Mouse (Mus musculus): Measurements from ENCODE around the gene Ptprg. TPM values are rescaled to one million over a fixed set of nuclear protein-coding genes. Genes with fewer than 3 reads are reported as not detected.

Ptprg gene
- total and polyA plus RNA-seq, 3 experiments, result not detected

DNA sequence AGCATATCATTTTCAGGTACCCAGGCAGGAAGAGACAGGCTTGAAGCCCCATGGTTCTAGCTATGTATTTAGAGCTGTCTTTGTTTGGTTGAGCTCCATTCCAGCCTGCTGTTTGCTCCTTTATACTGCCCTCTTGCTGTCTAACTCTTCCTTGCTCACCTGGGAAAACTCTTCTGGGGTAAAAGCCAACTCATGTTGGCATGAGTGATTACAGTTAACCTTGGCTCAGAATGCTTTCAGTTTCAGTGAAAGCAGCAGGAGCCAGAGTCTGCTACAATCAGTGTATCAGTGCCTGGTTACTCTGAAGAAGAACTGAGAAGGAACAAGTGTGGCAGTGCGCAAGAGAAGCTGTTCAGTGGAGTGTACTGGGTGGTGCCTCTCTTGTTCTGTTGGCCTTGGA lies 89.6 kb downstream of the Ptprg start:
- Histone ChIP-seq H3K4me1 (ENCODE audit: control insufficient read depth in 1 of 2, insufficient read depth in 2 of 2, low read length in 2 of 2) (no peaks in the 10 kb centered on the region), H3K4me3 (ENCODE audit: control insufficient read depth in 1 of 2, insufficient read depth in 1 of 2, low read depth in 2 of 2, low read length in 2 of 2) (no peak overlapping the region), H3K9me3 (replicated peaks; ENCODE audit: insufficient read depth, low read length) (no peaks in the 10 kb centered on the region), H3K36me3 (ENCODE audit: control insufficient read depth in 1 of 2, insufficient read depth in 2 of 2, low read length in 2 of 2) (no peaks in the 10 kb centered on the region), H3K27ac (ENCODE audit: control insufficient read depth, low read depth, low read length) (no peak overlapping the region), H3K27me3 (ENCODE audit: control insufficient read depth in 1 of 2, insufficient read depth in 2 of 2, low read length in 2 of 2) (no peaks in the 10 kb centered on the region; a peak in 1 of 4 replicates), H3K9ac (ENCODE audit: control insufficient read depth, low read depth, low read length, poor library complexity, severe bottlenecking) (no peak overlapping the region), H3K79me2 (ENCODE audit: control insufficient read depth, insufficient read depth, low read length, poor library complexity) (no peaks in the 10 kb centered on the region)
- no peak for DNase-seq (ENCODE audit: low read depth, low spot score)
- TF ChIP-seq HCFC1 (IDR thresholded peaks at IDR 0.05; ENCODE audit: low read depth, low read length), result no peak

DNA sequence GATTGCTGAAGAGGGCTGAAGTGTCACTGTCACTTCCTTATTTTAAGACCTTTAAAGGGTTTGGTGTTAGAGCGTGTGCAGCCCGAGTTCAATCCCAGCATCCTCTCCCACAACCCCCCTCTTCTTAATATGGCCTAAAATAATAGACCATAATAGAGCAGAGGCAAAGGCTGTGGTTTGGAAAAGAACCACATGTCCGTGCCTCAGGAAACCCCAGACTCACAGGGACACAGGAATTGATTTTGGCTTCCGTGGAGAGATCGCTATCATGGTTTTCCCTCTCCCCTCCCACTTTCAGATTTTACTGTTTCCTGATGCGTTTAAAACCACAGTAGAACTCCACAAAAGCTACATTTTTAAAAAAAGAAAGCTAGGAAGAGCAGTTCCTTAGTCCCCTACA lies 104.0 kb downstream of the Ptprg start:
- no peaks in the 10 kb centered on the region for H3K4me1 ChIP-seq (ENCODE audit: control insufficient read depth in 1 of 2, insufficient read depth in 2 of 2, low read length in 2 of 2)
- H3K4me3 ChIP-seq (ENCODE audit: control insufficient read depth in 1 of 2, insufficient read depth in 1 of 2, low read depth in 2 of 2, low read length in 2 of 2), result no peak overlapping the region
- no peaks in the 10 kb centered on the region for H3K9me3 ChIP-seq (replicated peaks; ENCODE audit: insufficient read depth, low read length)
- no peak for DNase-seq (ENCODE audit: low read depth, low spot score)
- H3K27me3 ChIP-seq (ENCODE audit: control insufficient read depth in 1 of 2, insufficient read depth in 2 of 2, low read length in 2 of 2), result no peaks in the 10 kb centered on the region
- no peak overlapping the region for H3K9ac ChIP-seq (ENCODE audit: control insufficient read depth, low read depth, low read length, poor library complexity, severe bottlenecking)
- TF ChIP-seq POLR2AphosphoS2 (IDR thresholded peaks at IDR 0.05; ENCODE audit: low read length), result no peak
- TF ChIP-seq MAFK (IDR thresholded peaks at IDR 0.05; ENCODE audit: borderline replicate concordance, low read depth, low read length), result no peak
- no peak for TF ChIP-seq BHLHE40 (IDR thresholded peaks at IDR 0.05; ENCODE audit: borderline replicate concordance, low read depth, low read length)
- TF ChIP-seq CTCF (IDR thresholded peaks at IDR 0.05 in 2 of 3, conservative IDR thresholded peaks at IDR 0.05 in 1 of 3; ENCODE audit: control insufficient read depth in 1 of 3, insufficient read depth in 1 of 3, low read depth in 2 of 3, low read length in 3 of 3, poor library complexity in 1 of 3, severe bottlenecking in 1 of 3), result no peak
- TF ChIP-seq RAD21 (IDR thresholded peaks at IDR 0.05; ENCODE audit: low read depth, low read length), result no peak
- TF ChIP-seq ZC3H11A (IDR thresholded peaks at IDR 0.05; ENCODE audit: low read depth, low read length), result no peak
- TF ChIP-seq POLR2A (IDR thresholded peaks at IDR 0.05; ENCODE audit: control insufficient read depth in 1 of 2, insufficient read depth in 1 of 2, low read depth in 1 of 2, low read length in 2 of 2, poor library complexity in 1 of 2), result no peak
- no peak for TF ChIP-seq ZNF384 (IDR thresholded peaks at IDR 0.05; ENCODE audit: low read depth, low read length)
- TF ChIP-seq USF1 (IDR thresholded peaks at IDR 0.05; ENCODE audit: low read depth, low read length), result no peak
- TF ChIP-seq ELF1 (IDR thresholded peaks at IDR 0.05; ENCODE audit: low read depth, low read length), result no peak
- TF ChIP-seq HCFC1 (IDR thresholded peaks at IDR 0.05; ENCODE audit: low read depth, low read length), result no peak
- TF ChIP-seq TAL1 (IDR thresholded peaks at IDR 0.05; ENCODE audit: low read length), result no peak
- H3K79me2 ChIP-seq (ENCODE audit: control insufficient read depth, insufficient read depth, low read length, poor library complexity), result no peaks in the 10 kb centered on the region
- H3K27ac ChIP-seq (ENCODE audit: control insufficient read depth, low read depth, low read length), result no peak overlapping the region
- H3K36me3 ChIP-seq (ENCODE audit: control insufficient read depth in 1 of 2, insufficient read depth in 2 of 2, low read length in 2 of 2), result no peaks in the 10 kb centered on the region

GRCm38 (mm10) chr14:11663661-11664215 lies 110.4 kb downstream of the Ptprg start:
- no peak for DNase-seq (ENCODE audit: low read depth, low spot score)
- Histone ChIP-seq H3K79me2 (ENCODE audit: control insufficient read depth, insufficient read depth, low read length, poor library complexity) (no peaks in the 10 kb centered on the region), H3K36me3 (ENCODE audit: control insufficient read depth in 1 of 2, insufficient read depth in 2 of 2, low read length in 2 of 2) (no peaks in the 10 kb centered on the region), H3K9me3 (replicated peaks; ENCODE audit: insufficient read depth, low read length) (no peaks in the 10 kb centered on the region), H3K27me3 (ENCODE audit: control insufficient read depth in 1 of 2, insufficient read depth in 2 of 2, low read length in 2 of 2) (no peaks in the 10 kb centered on the region), H3K27ac (ENCODE audit: control insufficient read depth, low read depth, low read length) (no peak overlapping the region), H3K4me3 (ENCODE audit: control insufficient read depth in 1 of 2, insufficient read depth in 1 of 2, low read depth in 2 of 2, low read length in 2 of 2) (no peak overlapping the region), H3K4me1 (ENCODE audit: control insufficient read depth in 1 of 2, insufficient read depth in 2 of 2, low read length in 2 of 2) (no peaks in the 10 kb centered on the region), H3K9ac (ENCODE audit: control insufficient read depth, low read depth, low read length, poor library complexity, severe bottlenecking) (no peak overlapping the region)
- TF ChIP-seq USF2 (IDR thresholded peaks at IDR 0.05; ENCODE audit: borderline replicate concordance in 1 of 2, insufficient read depth in 1 of 2, low read depth in 1 of 2, low read length in 2 of 2) (no peak), EP300 (IDR thresholded peaks at IDR 0.05; ENCODE audit: low read depth in 1 of 2, low read length in 2 of 2) (no peak), CTCF (IDR thresholded peaks at IDR 0.05 in 2 of 3, conservative IDR thresholded peaks at IDR 0.05 in 1 of 3; ENCODE audit: control insufficient read depth in 1 of 3, insufficient read depth in 1 of 3, low read depth in 2 of 3, low read length in 3 of 3, poor library complexity in 1 of 3, severe bottlenecking in 1 of 3) (no peak), ZKSCAN1 (IDR thresholded peaks at IDR 0.05; ENCODE audit: low read depth, low read length) (no peak), KAT2A (conservative IDR thresholded peaks at IDR 0.05; ENCODE audit: low read depth, low read length) (no peak), HCFC1 (IDR thresholded peaks at IDR 0.05; ENCODE audit: low read depth, low read length) (no peak), TAL1 (IDR thresholded peaks at IDR 0.05; ENCODE audit: low read length) (no peak), MAX (IDR thresholded peaks at IDR 0.05; ENCODE audit: low read length) (no peak), MEF2A (IDR thresholded peaks at IDR 0.05; ENCODE audit: extremely low read depth, insufficient replicate concordance, low read depth, low read length, poor library complexity, severe bottlenecking) (no peak), SMC3 (IDR thresholded peaks at IDR 0.05; ENCODE audit: low read depth, low read length) (no peak), NELFE (IDR thresholded peaks at IDR 0.05; ENCODE audit: low read depth, low read length) (no peak)
